Mouse (Mus musculus) spleen, adult 2 months (tissue): ENCODE measurements around the gene Wnt7b.

Source experiments
- CTCF ChIP-seq: fragments of 200-500 bp; IDR thresholded peaks from 2 replicates; pipeline ENCODE4 v1.5.1; 2011; ENCODE audit warnings: mild to moderate bottlenecking, inconsistent platforms; ENCODE audit not compliant: insufficient read depth, insufficient read length, insufficient replicate concordance; ENCODE audit errors: extremely low read depth
- POLR2A ChIP-seq: fragments of 200-500 bp; IDR thresholded peaks from 2 replicates; pipeline ENCODE4 v1.6.1; 2011; ENCODE audit warnings: low read depth, low read length, inconsistent platforms

DNA sequence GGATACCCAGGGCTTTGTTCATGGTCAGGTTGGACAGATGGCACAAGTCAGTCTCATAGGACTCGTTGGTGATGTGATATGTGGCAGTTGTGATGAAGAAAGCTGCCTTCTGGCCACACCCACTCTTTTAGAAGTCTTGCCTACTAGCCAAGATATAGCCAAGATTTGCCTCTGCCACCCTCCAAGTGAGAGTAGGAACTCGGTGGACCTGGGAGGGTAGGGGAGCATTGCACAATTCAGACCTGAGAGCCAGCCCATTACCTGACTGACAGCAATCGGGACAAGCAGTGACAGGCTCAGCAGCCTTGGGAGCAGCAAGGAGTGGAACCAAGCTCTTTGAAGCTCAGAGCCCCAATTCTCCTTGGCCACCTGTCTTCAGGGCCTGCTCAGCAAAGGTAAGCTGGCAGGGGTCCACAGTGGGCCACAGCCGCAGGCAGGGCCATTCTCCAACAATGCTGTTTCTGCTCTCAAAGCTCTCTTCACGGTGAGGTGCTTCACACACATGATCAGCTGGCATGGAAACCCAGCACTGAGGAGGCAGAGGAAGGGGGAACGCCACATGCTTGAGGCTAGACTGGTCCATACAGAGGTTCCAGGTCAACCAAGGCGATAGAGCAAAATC, 47.8 kb upstream of the Wnt7b start:
- TF ChIP-seq CTCF (no peak), POLR2A (no peak)
